Mouse (Mus musculus): ENCODE results near the gene Ace.

DNA sequence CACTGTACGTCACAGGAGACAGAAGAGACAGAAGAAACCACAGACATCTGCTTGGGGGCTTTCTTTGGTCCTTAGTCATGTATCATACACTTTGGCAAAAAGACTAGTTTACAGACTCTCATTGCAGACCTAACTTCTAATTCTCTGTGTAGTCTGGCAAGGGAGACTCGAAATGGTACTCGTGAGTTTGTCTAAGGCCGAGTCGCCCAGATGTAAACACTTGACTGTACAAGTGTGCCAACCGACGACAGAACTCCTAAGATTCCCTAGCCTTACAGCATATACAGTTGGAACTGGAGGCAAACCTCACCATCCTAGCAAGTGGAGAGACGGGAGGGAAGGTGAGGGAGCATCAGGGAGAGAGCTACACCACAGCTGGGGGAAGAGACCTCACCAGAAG is 34.0 kb upstream of the Ace start:
- TF ChIP-seq CHD2 (IDR thresholded peaks at IDR 0.05; ENCODE audit: low read depth, low read length) (no peak), MAFK (IDR thresholded peaks at IDR 0.05; ENCODE audit: insufficient read depth, low read depth, low read length) (no peak), ZC3H11A (IDR thresholded peaks at IDR 0.05; ENCODE audit: borderline replicate concordance, low read depth, low read length) (no peak), ZNF384 (IDR thresholded peaks at IDR 0.05; ENCODE audit: low read depth, low read length) (no peak)
